Mouse (Mus musculus) neural tube, embryonic 11.5 days (tissue): ENCODE measurements around the gene Atad3a. TPM values are rescaled to one million over a fixed set of nuclear protein-coding genes. Genes with fewer than 3 reads are reported as not detected.

ENCODE experiments used
- ATAC-seq: fragments of 200-750 bp; cut with Nextera tagmentation; 2 replicates; pipeline ENCODE4 v1.8.0; 2017; ENCODE audit warnings: moderate number of reproducible peaks, mild to moderate bottlenecking, moderate TSS enrichment, moderate library complexity; ENCODE audit not compliant: insufficient read depth, low FRiP score, low TSS enrichment
- DNase-seq: peaks from one replicate; pipeline ENCODE4 v3.0.0-alpha.2; 2015; ENCODE audit warnings: low spot score
- H3K27ac ChIP-seq: fragments of 300-500 bp; sonication (generic); 2 replicates; pipeline ENCODE4 v1.5.1; 2014; ENCODE audit warnings: low read depth, mild to moderate bottlenecking, low read length
- H3K27me3 ChIP-seq: fragments of 300-500 bp; sonication (generic); 2 replicates; pipeline ENCODE4 v1.6.1; 2014; ENCODE audit warnings: mild to moderate bottlenecking, low read length, mixed read lengths; ENCODE audit not compliant: control insufficient read depth, insufficient read depth
- H3K36me3 ChIP-seq: fragments of 300-500 bp; sonication (generic); 2 replicates; pipeline ENCODE4 v1.6.1; 2014; ENCODE audit warnings: mild to moderate bottlenecking, low read length, moderate library complexity, mixed read lengths; ENCODE audit not compliant: control insufficient read depth, insufficient read depth
- H3K4me1 ChIP-seq: fragments of 300-500 bp; sonication (generic); 2 replicates; pipeline ENCODE4 v1.6.1; 2014; ENCODE audit warnings: low read length, mixed read lengths; ENCODE audit not compliant: control insufficient read depth, insufficient read depth
- H3K4me2 ChIP-seq: fragments of 300-500 bp; sonication (generic); 2 replicates; pipeline ENCODE4 v1.6.1; 2014; ENCODE audit warnings: low read depth, mild to moderate bottlenecking, moderate library complexity
- H3K4me3 ChIP-seq: fragments of 300-500 bp; sonication (generic); 2 replicates; pipeline ENCODE4 v1.5.1; 2014; ENCODE audit warnings: low read depth, low read length
- H3K9ac ChIP-seq: fragments of 300-500 bp; sonication (generic); 2 replicates; pipeline ENCODE4 v1.6.1; 2014; ENCODE audit warnings: mild to moderate bottlenecking, low read length
- H3K9me3 ChIP-seq: fragments of 300-500 bp; sonication (generic); 2 replicates; pipeline ENCODE4 v1.6.1; 2016; ENCODE audit warnings: low read length; ENCODE audit not compliant: control insufficient read depth
- WGBS: fragments of 180-500 bp; shearing (Covaris S2); extraction: QIAGEN DNeasy Blood & Tissue Kit; methylation state at CpG from one replicate; pipeline ENCODE4 v1.1.7; 2014; 5-methylcytosine and 5-hydroxymethylcytosine counted together
- polyA plus RNA-seq: library from polyadenylated mRNA; unstranded; fragments of >200 nt; fragmentation: Nextera tagmentation; extraction: Ambion mirVana; gene quantifications from 2 replicates; pipeline ENCODE4 v1.2.1, GENCODE M21; 2014

Gene Atad3a
- polyA plus RNA-seq, 1 experiment from 2014 or later = 101 TPM

DNA sequence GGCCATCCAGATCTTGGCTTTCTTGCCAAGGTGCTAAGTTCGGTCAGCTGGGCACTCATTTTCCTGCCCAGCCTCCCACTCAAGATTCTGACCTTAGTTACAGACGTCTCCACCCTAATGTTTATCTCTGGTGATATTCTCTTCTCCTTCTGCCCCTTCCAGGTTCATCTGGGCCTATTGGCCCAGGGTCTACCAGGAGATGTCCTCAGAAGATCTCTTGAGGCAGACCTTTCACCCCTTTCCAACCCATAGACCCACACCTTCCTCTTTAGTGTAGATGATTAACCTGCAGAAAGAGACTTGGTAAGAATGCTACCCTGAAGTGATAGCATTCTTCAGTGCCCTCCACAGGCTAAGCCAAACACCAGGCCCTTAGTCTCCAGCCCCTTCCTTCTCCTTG is 10.8 kb upstream of the Atad3a start:
- ATAC-seq (no peak), DNase-seq (no peak)
- H3K27ac ChIP-seq = no peak overlapping the region
- H3K9me3 ChIP-seq = no peaks in the 10 kb centered on the region
- no peaks in the 10 kb centered on the region for H3K27me3 ChIP-seq
- no peaks in the 10 kb centered on the region for H3K36me3 ChIP-seq
- WGBS = 83% methylated on average over 2 of the region's 2 CpGs
- no peak overlapping the region; the same call in 1 of the 2 replicates for H3K9ac ChIP-seq
- H3K4me2 ChIP-seq = no peak overlapping the region
- no peak overlapping the region for H3K4me3 ChIP-seq
- peaks cover 6% of the 10 kb centered on the region for H3K4me1 ChIP-seq

GRCm38 (mm10) chr4:155770626-155771025 is 9.7 kb upstream of the Atad3a start:
- ATAC-seq (peak; percentile 10; the same call in 1 of the 2 replicates), DNase-seq (no peak)
- Histone ChIP-seq H3K36me3 (no peaks in the 10 kb centered on the region), H3K4me1 (peaks cover 6% of the 10 kb centered on the region), H3K27ac (no peak overlapping the region), H3K9me3 (no peaks in the 10 kb centered on the region), H3K27me3 (no peaks in the 10 kb centered on the region), H3K9ac (peak overlapping the region; percentile 87), H3K4me2 (peak overlapping the region; percentile 83), H3K4me3 (peak overlapping the region; percentile 50)
- WGBS = 47% methylated on average over 24 of the region's 24 CpGs

DNA sequence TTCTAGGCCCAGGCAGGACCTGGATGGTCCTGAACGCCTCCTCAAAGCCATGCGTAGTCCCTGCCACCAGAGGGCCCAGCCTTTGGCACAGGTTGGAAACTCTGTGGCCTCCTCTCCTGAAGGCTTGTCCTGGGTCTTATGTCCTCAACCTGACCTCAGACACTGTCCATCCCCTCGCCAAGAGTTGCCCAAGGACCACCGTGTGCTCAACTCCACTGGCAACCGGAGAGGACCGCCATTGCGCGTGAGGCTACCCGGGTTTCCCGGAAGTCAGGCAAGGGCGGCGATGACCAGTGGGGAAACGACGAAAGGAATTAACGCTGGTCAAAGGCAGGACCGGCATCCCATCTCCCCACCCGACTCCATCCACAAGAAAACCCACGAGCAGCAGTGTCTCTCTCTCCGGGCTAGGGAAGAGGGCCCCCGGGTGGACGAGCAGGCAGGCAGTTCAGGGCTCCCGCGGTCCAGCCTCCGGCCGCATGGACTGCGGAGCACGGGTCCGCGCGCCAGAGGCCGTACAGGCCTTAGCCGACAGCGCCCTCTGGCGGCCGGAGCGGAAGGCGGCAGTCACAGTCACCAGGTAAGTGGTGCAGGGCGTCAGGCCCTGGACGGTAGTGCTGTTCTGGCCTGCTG is 9.1 kb upstream of the Atad3a start:
- ATAC-seq = peak; percentile 90
- peak overlapping the region; percentile 87 for H3K9ac ChIP-seq
- peak; percentile 92 for DNase-seq
- WGBS = under 1% methylated on average over 39 of the region's 39 CpGs
- H3K4me3 ChIP-seq = peak overlapping the region; percentile 50
- no peaks in the 10 kb centered on the region for H3K36me3 ChIP-seq
- no peaks in the 10 kb centered on the region for H3K27me3 ChIP-seq
- peak overlapping the region; percentile 83 for H3K4me2 ChIP-seq
- H3K9me3 ChIP-seq = no peaks in the 10 kb centered on the region
- H3K27ac ChIP-seq = no peak overlapping the region
- H3K4me1 ChIP-seq = peaks cover 6% of the 10 kb centered on the region

- 64% methylated on average over 5 of the region's 5 CpGs for WGBS
- ATAC-seq = no peak
- Histone ChIP-seq H3K27ac (no peak overlapping the region), H3K4me1 (peaks cover 6% of the 10 kb centered on the region), H3K9ac (peak overlapping the region; percentile 87), H3K4me2 (peak overlapping the region; percentile 83), H3K27me3 (no peaks in the 10 kb centered on the region), H3K9me3 (no peaks in the 10 kb centered on the region), H3K4me3 (peak overlapping the region; percentile 50), H3K36me3 (no peaks in the 10 kb centered on the region)
- no peak for DNase-seq
Observed at GRCm38 (mm10) chr4:155769496-155769879, 8.6 kb upstream of the Atad3a start.

DNA sequence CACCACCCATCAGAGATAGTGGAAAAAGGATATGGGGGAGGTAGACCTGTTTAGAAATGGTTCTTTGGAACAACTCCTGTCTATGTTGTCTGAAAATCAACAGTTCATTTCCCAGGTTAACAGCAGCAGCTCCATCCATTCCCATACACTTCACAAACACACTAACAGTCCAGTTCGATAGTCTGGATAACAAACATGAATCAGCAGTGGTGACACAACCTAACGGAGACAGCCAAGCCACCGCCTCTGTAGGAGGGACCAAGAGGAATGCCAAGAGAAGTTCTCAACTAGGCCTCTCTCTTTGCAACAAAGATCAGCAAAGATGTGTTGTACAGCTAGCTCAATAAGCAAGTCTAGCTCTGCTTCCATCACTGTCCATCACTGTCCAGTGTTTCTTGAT is 1.5 kb upstream of the Atad3a start:
- Histone ChIP-seq H3K36me3 (no peaks in the 10 kb centered on the region), H3K4me3 (no peak overlapping the region), H3K27ac (no peak overlapping the region), H3K4me2 (no peak overlapping the region), H3K27me3 (no peaks in the 10 kb centered on the region), H3K9ac (no peak overlapping the region), H3K9me3 (no peaks in the 10 kb centered on the region), H3K4me1 (peaks cover 14% of the 10 kb centered on the region)
- WGBS = 86% methylated on average over 3 of the region's 3 CpGs
- DNase-seq = no peak
- ATAC-seq = no peak

DNA sequence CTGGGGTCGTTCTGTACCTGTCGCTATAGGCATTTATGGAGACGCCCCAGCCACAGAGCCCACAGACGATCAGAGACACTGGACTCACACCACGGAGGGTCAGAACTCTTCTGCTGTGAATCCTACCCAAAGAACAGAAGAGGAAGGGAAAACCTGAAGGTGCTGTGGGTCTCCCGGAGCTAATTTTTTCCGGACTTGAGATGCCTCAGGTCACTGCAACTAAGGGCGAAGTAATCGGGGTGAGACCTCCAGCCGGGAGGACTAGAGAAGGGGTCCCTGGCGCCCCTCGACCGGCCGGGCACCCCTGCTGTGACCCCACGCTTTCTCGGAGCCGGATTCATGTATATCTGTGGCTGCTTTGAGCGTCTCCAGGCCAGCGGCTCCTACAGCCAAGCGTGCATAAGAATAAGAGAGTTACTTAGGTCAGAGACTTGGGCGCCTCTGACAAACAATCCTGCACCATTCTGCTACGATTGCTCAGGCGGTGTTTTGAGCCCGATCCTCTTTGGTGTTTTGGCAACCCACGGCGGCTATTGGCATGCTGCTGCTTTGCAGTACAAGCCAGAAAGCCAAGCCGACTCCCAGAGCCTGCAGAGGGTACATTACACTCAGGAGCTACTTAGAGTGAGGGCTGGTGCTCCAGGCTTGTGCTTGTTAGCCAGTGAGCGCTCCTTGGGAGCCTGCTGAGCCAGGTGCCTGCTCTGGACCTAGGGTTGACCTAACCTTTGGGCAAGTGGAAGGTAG is 635 bp upstream of the Atad3a start:
- Histone ChIP-seq H3K4me2 (peak overlapping the region; percentile 99), H3K9ac (peak overlapping the region; percentile 69), H3K4me3 (peak overlapping the region; percentile 80), H3K4me1 (peaks cover 14% of the 10 kb centered on the region), H3K27ac (no peak overlapping the region), H3K36me3 (peaks cover 2% of the 10 kb centered on the region; the same call in 1 of the 2 replicates), H3K9me3 (no peaks in the 10 kb centered on the region), H3K27me3 (no peaks in the 10 kb centered on the region)
- 4% methylated on average over 28 of the region's 28 CpGs for WGBS
- DNase-seq = no peak
- ATAC-seq = no peak

- Histone ChIP-seq H3K9ac (peak overlapping the region; percentile 44), H3K36me3 (peaks cover 8% of the 10 kb centered on the region; the same call in 1 of the 2 replicates), H3K9me3 (no peaks in the 10 kb centered on the region), H3K27ac (no peak overlapping the region), H3K27me3 (no peaks in the 10 kb centered on the region), H3K4me1 (peaks cover 14% of the 10 kb centered on the region), H3K4me2 (peak overlapping the region; percentile 99), H3K4me3 (peak overlapping the region; percentile 80)
- WGBS = 6% methylated on average over 10 of the region's 10 CpGs
- DNase-seq (no peak), ATAC-seq (no peak)
Observed at GRCm38 (mm10) chr4:155759862-155760612, 856 bp downstream of the Atad3a start.

GRCm38 (mm10) chr4:155757011-155757410 is 3.9 kb downstream of the Atad3a start:
- Histone ChIP-seq H3K4me2 (no peak overlapping the region), H3K27me3 (no peaks in the 10 kb centered on the region), H3K9ac (no peak overlapping the region), H3K36me3 (peaks cover 20% of the 10 kb centered on the region), H3K27ac (no peak overlapping the region), H3K4me1 (peaks cover 14% of the 10 kb centered on the region), H3K9me3 (no peaks in the 10 kb centered on the region), H3K4me3 (no peak overlapping the region)
- no peak for ATAC-seq
- 93% methylated on average over 12 of the region's 12 CpGs for WGBS
- DNase-seq = no peak
